8 mouse cellular contexts compared by ENCODE assay signal in genomic region chr14:64590611-64591010, GRCm38 (mm10).
DNase-seq lines count a peak whose midpoint lies in the region; ATAC-seq and TF ChIP-seq lines count a peak whose summit lies in the region.

No protein-coding gene starts in this region.

- H3K4me3 ChIP-seq in kidney, postnatal 0 days (replicated peaks; ENCODE audit: low read depth, low read length) = peak overlapping the region; percentile 16
- H3K4me3 ChIP-seq in hindbrain, embryonic 16.5 days (ENCODE audit: low read length) = peak overlapping the region; percentile 73
- H3K4me3 ChIP-seq in neural tube, embryonic 14.5 days (ENCODE audit: low read depth, low read length) = peak overlapping the region; percentile 55
- no peak overlapping the region for H3K4me3 ChIP-seq in liver, embryonic 11.5 days (ENCODE audit: low read depth, low read length)

- no peak overlapping the region for H3K27ac ChIP-seq in kidney, postnatal 0 days
- peak overlapping the region; percentile 100 for H3K27ac ChIP-seq in hindbrain, embryonic 16.5 days (ENCODE audit: low read depth, low read length)
- peak overlapping the region; percentile 100 for H3K27ac ChIP-seq in neural tube, embryonic 14.5 days (ENCODE audit: low read depth, low read length)
- no peak overlapping the region for H3K27ac ChIP-seq in liver, embryonic 11.5 days (ENCODE audit: low read depth, low read length)

- DNase-seq in kidney, postnatal 0 days (ENCODE audit: low spot score) = no peak
- DNase-seq in kidney, postnatal 10 days = no peak
- DNase-seq in cerebellum, postnatal 25 days = peak; percentile 66 to 69
- DNase-seq in thymus, adult 18-20 months = no peak
- DNase-seq in liver, embryonic 11.5 days (ENCODE audit: low spot score) = no peak
- DNase-seq in lung, adult 18-20 months = no peak

- no peaks in the 10 kb centered on the region for H3K9me3 ChIP-seq in kidney, postnatal 0 days (replicated peaks; ENCODE audit: low read length)
- no peaks in the 10 kb centered on the region for H3K9me3 ChIP-seq in hindbrain, embryonic 16.5 days (ENCODE audit: control insufficient read depth, low read length)
- H3K9me3 ChIP-seq in neural tube, embryonic 14.5 days (ENCODE audit: control insufficient read depth, low read length) = no peaks in the 10 kb centered on the region
- no peaks in the 10 kb centered on the region for H3K9me3 ChIP-seq in liver, embryonic 11.5 days (ENCODE audit: control insufficient read depth, low read length)

- peaks cover 51% of the 10 kb centered on the region for H3K27me3 ChIP-seq in kidney, postnatal 0 days (ENCODE audit: insufficient read depth, low read length)
- H3K27me3 ChIP-seq in hindbrain, embryonic 16.5 days (replicated peaks; ENCODE audit: control insufficient read depth, insufficient read depth, low read length) = no peaks in the 10 kb centered on the region
- no peaks in the 10 kb centered on the region for H3K27me3 ChIP-seq in neural tube, embryonic 14.5 days (ENCODE audit: control insufficient read depth, insufficient read depth, low read length)
- H3K27me3 ChIP-seq in liver, embryonic 11.5 days (replicated peaks; ENCODE audit: control insufficient read depth, insufficient read depth, low read length) = peaks cover 80% of the 10 kb centered on the region

- H3K36me3 ChIP-seq in kidney, postnatal 0 days (ENCODE audit: insufficient read depth, low read length) = no peaks in the 10 kb centered on the region
- H3K36me3 ChIP-seq in hindbrain, embryonic 16.5 days (ENCODE audit: control insufficient read depth, insufficient read depth, low read length) = no peaks in the 10 kb centered on the region
- H3K36me3 ChIP-seq in neural tube, embryonic 14.5 days (ENCODE audit: control insufficient read depth, insufficient read depth, low read length) = peaks cover 19% of the 10 kb centered on the region
- H3K36me3 ChIP-seq in liver, embryonic 11.5 days (ENCODE audit: control insufficient read depth, insufficient read depth, low read length) = no peaks in the 10 kb centered on the region

- H3K4me2 ChIP-seq in kidney, postnatal 0 days (ENCODE audit: low read length) = peak overlapping the region; percentile 58
- peak overlapping the region; percentile 92 for H3K4me2 ChIP-seq in hindbrain, embryonic 16.5 days (ENCODE audit: low read length)
- peak overlapping the region; percentile 100 for H3K4me2 ChIP-seq in neural tube, embryonic 14.5 days (ENCODE audit: low read depth, low read length)
- H3K4me2 ChIP-seq in liver, embryonic 11.5 days = no peak overlapping the region

- no peak for ATAC-seq in kidney, postnatal 0 days (replicated peaks; ENCODE audit: low FRiP score, low read depth)
- ATAC-seq in hindbrain, embryonic 16.5 days = no peak
- no peak for ATAC-seq in neural tube, embryonic 14.5 days (ENCODE audit: low read depth)
- no peak for ATAC-seq in liver, embryonic 11.5 days (replicated peaks; ENCODE audit: low FRiP score)

- H3K4me1 ChIP-seq in kidney, postnatal 0 days (replicated peaks; ENCODE audit: insufficient read depth, low read length) = peaks cover 21% of the 10 kb centered on the region
- H3K4me1 ChIP-seq in hindbrain, embryonic 16.5 days (ENCODE audit: control insufficient read depth, insufficient read depth, low read depth, low read length) = peaks cover 26% of the 10 kb centered on the region
- peaks cover 10% of the 10 kb centered on the region; the same call in 1 of the 2 replicates for H3K4me1 ChIP-seq in neural tube, embryonic 14.5 days (ENCODE audit: control insufficient read depth, insufficient read depth, low read length)
- no peaks in the 10 kb centered on the region; the same call in 1 of the 2 replicates for H3K4me1 ChIP-seq in liver, embryonic 11.5 days (replicated peaks; ENCODE audit: control insufficient read depth, insufficient read depth, low read length)

- WGBS in kidney, postnatal 0 days = 2% methylated on average over 15 of the region's 15 CpGs
- under 1% methylated on average over 15 of the region's 15 CpGs for WGBS in hindbrain, embryonic 16.5 days
- 1% methylated on average over 15 of the region's 15 CpGs for WGBS in neural tube, embryonic 14.5 days
- WGBS in liver, embryonic 11.5 days = 3% methylated on average over 15 of the region's 15 CpGs

- no peak overlapping the region for H3K9ac ChIP-seq in kidney, postnatal 0 days (ENCODE audit: low read depth, low read length)
- H3K9ac ChIP-seq in hindbrain, embryonic 16.5 days (ENCODE audit: low read depth, low read length) = peak overlapping the region; percentile 88
- H3K9ac ChIP-seq in neural tube, embryonic 14.5 days (replicated peaks; ENCODE audit: low read depth, low read length) = peak overlapping the region; percentile 99
- H3K9ac ChIP-seq in liver, embryonic 11.5 days (ENCODE audit: low read depth, low read length) = no peak overlapping the region

- TF ChIP-seq CTCF in kidney, postnatal 0 days (IDR thresholded peaks at IDR 0.05; ENCODE audit: low read depth) = no peak

Comparison
In these comparisons a context has a peak if more than half of its experiments do, and no peak if none do; other contexts are left out.
1. DNase-seq: peak in cerebellum, postnatal 25 days (2 of 2); none in kidney, postnatal 0 days (single experiment), kidney, postnatal 10 days (single experiment), thymus, adult 18-20 months (0 of 2), liver, embryonic 11.5 days (single experiment) and lung, adult 18-20 months (0 of 2).
2. H3K27ac ChIP-seq: peak in hindbrain, embryonic 16.5 days (single experiment) and neural tube, embryonic 14.5 days (single experiment); none in kidney, postnatal 0 days (single experiment) and liver, embryonic 11.5 days (single experiment).
3. H3K9ac ChIP-seq: peak in hindbrain, embryonic 16.5 days (single experiment) and neural tube, embryonic 14.5 days (single experiment); none in kidney, postnatal 0 days (single experiment) and liver, embryonic 11.5 days (single experiment).